Mouse (Mus musculus) neural tube, embryonic 10.5 days (tissue): ENCODE results near the gene 2210011C24Rik.

Source experiments
- DNase-seq: peaks from one replicate; pipeline ENCODE4 v3.0.0-alpha.2; 2017; ENCODE audit warnings: low spot score; ENCODE audit errors: extremely low spot score

2210011C24Rik gene

DNA sequence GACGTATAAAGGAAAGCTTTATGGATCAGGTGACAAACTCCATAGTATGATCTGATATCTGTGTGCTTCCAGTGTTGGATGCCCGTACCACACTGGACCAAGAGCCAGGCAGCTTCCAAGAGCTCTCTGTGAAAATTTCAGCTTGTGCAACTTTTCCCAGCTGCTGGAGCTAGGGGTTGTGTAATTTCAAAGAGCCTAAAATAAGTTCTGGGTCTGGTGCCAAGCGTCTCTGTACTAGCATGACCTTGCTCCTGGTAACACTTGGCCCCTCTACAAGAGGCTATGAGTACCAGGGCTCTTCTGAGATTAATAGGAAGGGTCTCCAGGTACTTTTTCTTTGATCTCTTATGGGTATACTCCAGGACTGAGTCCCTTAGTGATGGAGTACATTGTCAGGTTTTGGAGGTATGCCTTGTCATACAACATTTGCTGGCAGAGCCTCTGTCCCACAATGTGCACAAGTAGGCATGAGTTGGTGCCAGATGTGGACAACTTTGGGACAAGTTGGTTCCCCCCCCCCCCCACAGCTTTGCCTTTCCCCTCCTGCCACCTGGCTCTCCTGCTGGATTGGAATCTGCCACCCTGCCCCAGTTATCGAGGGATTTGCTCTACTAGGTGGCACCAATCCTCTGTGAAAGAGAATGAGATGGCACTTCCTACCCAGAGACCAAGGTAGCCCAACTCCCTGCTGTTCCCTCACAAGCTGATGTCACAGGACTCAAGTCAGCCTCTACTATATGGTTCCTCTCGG, 47.8 kb downstream of the 2210011C24Rik start:
- DNase-seq, result no peak
